Mouse (Mus musculus): ENCODE data around the gene Fmnl2. TPM values are rescaled to one million over a fixed set of nuclear protein-coding genes. Genes with fewer than 3 reads are reported as not detected.

The Fmnl2 gene
- total RNA-seq, 2 experiments from 2014 or later: 0.35 to 0.70 TPM

GRCm38 (mm10) chr2:53000446-53000845 lies 142.8 kb downstream of the Fmnl2 start:
- no peak for ATAC-seq (replicated peaks; ENCODE audit: low FRiP score, low TSS enrichment, poor library complexity, severe bottlenecking)

- ATAC-seq (replicated peaks; ENCODE audit: low FRiP score, low TSS enrichment, poor library complexity, severe bottlenecking): no peak
Measured at GRCm38 (mm10) chr2:53006161-53006560, 148.5 kb downstream of the Fmnl2 start.

GRCm38 (mm10) chr2:53007142-53007541 lies 149.5 kb downstream of the Fmnl2 start:
- peak; percentile 73 for ATAC-seq (replicated peaks; ENCODE audit: low FRiP score, low TSS enrichment, poor library complexity, severe bottlenecking)

- ATAC-seq (replicated peaks; ENCODE audit: low FRiP score, low TSS enrichment, poor library complexity, severe bottlenecking): no peak
Measured at GRCm38 (mm10) chr2:53013051-53013450, 155.4 kb downstream of the Fmnl2 start.

GRCm38 (mm10) chr2:53014451-53014850 lies 156.8 kb downstream of the Fmnl2 start:
- no peak for ATAC-seq (replicated peaks; ENCODE audit: low FRiP score, low TSS enrichment, poor library complexity, severe bottlenecking)

- no peak for ATAC-seq (replicated peaks; ENCODE audit: low FRiP score, low TSS enrichment, poor library complexity, severe bottlenecking)
Measured at GRCm38 (mm10) chr2:53022982-53023381, 165.3 kb downstream of the Fmnl2 start.

- ATAC-seq (replicated peaks; ENCODE audit: low FRiP score, low TSS enrichment, poor library complexity, severe bottlenecking): no peak
Measured at GRCm38 (mm10) chr2:53026056-53026769, 168.6 kb downstream of the Fmnl2 start.

- ATAC-seq (replicated peaks; ENCODE audit: low FRiP score, low TSS enrichment, poor library complexity, severe bottlenecking): no peak
Measured at GRCm38 (mm10) chr2:53028868-53029267, 171.2 kb downstream of the Fmnl2 start.

GRCm38 (mm10) chr2:53029716-53030431 lies 172.2 kb downstream of the Fmnl2 start:
- ATAC-seq (replicated peaks; ENCODE audit: low FRiP score, low TSS enrichment, poor library complexity, severe bottlenecking): no peak

- no peak for ATAC-seq (replicated peaks; ENCODE audit: low FRiP score, low TSS enrichment, poor library complexity, severe bottlenecking)
Measured at GRCm38 (mm10) chr2:53030432-53030826, 172.8 kb downstream of the Fmnl2 start.

GRCm38 (mm10) chr2:53038253-53038652 lies 180.6 kb downstream of the Fmnl2 start:
- no peak for ATAC-seq (replicated peaks; ENCODE audit: low FRiP score, low TSS enrichment, poor library complexity, severe bottlenecking)

- no peak for ATAC-seq (replicated peaks; ENCODE audit: low FRiP score, low TSS enrichment, poor library complexity, severe bottlenecking)
Measured at GRCm38 (mm10) chr2:53038737-53039136, 181.1 kb downstream of the Fmnl2 start.

GRCm38 (mm10) chr2:53047031-53047430 lies 189.4 kb downstream of the Fmnl2 start:
- ATAC-seq (replicated peaks; ENCODE audit: low FRiP score, low TSS enrichment, poor library complexity, severe bottlenecking): no peak

- ATAC-seq (replicated peaks; ENCODE audit: low FRiP score, low TSS enrichment, poor library complexity, severe bottlenecking): no peak
Measured at GRCm38 (mm10) chr2:53047749-53048387, 190.2 kb downstream of the Fmnl2 start.

GRCm38 (mm10) chr2:53050376-53050775 lies 192.7 kb downstream of the Fmnl2 start:
- no peak for ATAC-seq (replicated peaks; ENCODE audit: low FRiP score, low TSS enrichment, poor library complexity, severe bottlenecking)

- peak; percentile 59 for ATAC-seq (replicated peaks; ENCODE audit: low FRiP score, low TSS enrichment, poor library complexity, severe bottlenecking)
Measured at GRCm38 (mm10) chr2:53051502-53051901, 193.8 kb downstream of the Fmnl2 start.

- no peak for ATAC-seq (replicated peaks; ENCODE audit: low FRiP score, low TSS enrichment, poor library complexity, severe bottlenecking)
Measured at GRCm38 (mm10) chr2:53053714-53054113, 196.1 kb downstream of the Fmnl2 start.

- no peak for ATAC-seq (replicated peaks; ENCODE audit: low FRiP score, low TSS enrichment, poor library complexity, severe bottlenecking)
Measured at GRCm38 (mm10) chr2:53056556-53056955, 198.9 kb downstream of the Fmnl2 start.

- ATAC-seq (replicated peaks; ENCODE audit: low FRiP score, low TSS enrichment, poor library complexity, severe bottlenecking): no peak
Measured at GRCm38 (mm10) chr2:53057291-53057690, 199.6 kb downstream of the Fmnl2 start.

- no peak for ATAC-seq (replicated peaks; ENCODE audit: low FRiP score, low TSS enrichment, poor library complexity, severe bottlenecking)
Measured at GRCm38 (mm10) chr2:53061363-53062000, 203.8 kb downstream of the Fmnl2 start.
